Mouse (Mus musculus) urinary bladder, postnatal 36 days (tissue): ENCODE data around the gene Tmem178b.

Source experiments
- DNase-seq, 2 experiments: peaks; one replicate each; pipeline ENCODE4 v3.0.0; 2022; ENCODE audit warnings: low spot score in 2 of 2, mixed read lengths in 1 of 2

Tmem178b gene

GRCm38 (mm10) chr6:40161381-40161780, 288.3 kb downstream of the Tmem178b start:
- DNase-seq = no peak

GRCm38 (mm10) chr6:40173559-40173958, 300.5 kb downstream of the Tmem178b start:
- DNase-seq = no peak

- no peak for DNase-seq
Observed at GRCm38 (mm10) chr6:40177870-40178269, 304.8 kb downstream of the Tmem178b start.

GRCm38 (mm10) chr6:40180551-40180950, 307.5 kb downstream of the Tmem178b start:
- no peak for DNase-seq

GRCm38 (mm10) chr6:40200661-40201060, 327.6 kb downstream of the Tmem178b start:
- no peak for DNase-seq

- DNase-seq = no peak
Observed at GRCm38 (mm10) chr6:40202602-40203001, 329.5 kb downstream of the Tmem178b start.

- DNase-seq = no peak
Observed at GRCm38 (mm10) chr6:40205380-40205779, 332.3 kb downstream of the Tmem178b start.

GRCm38 (mm10) chr6:40208014-40208413, 334.9 kb downstream of the Tmem178b start:
- DNase-seq = no peak

GRCm38 (mm10) chr6:40209172-40209571, 336.1 kb downstream of the Tmem178b start:
- DNase-seq = no peak

GRCm38 (mm10) chr6:40217154-40217553, 344.1 kb downstream of the Tmem178b start:
- no peak for DNase-seq

- no peak for DNase-seq
Observed at GRCm38 (mm10) chr6:40217651-40218050, 344.6 kb downstream of the Tmem178b start.

- DNase-seq = no peak
Observed at GRCm38 (mm10) chr6:40220634-40221120, 347.6 kb downstream of the Tmem178b start.

- DNase-seq = no peak
Observed at GRCm38 (mm10) chr6:40225585-40226280, 352.7 kb downstream of the Tmem178b start.

GRCm38 (mm10) chr6:40228981-40229380, 355.9 kb downstream of the Tmem178b start:
- DNase-seq = no peak

GRCm38 (mm10) chr6:40229985-40230384, 356.9 kb downstream of the Tmem178b start:
- DNase-seq = no peak

- no peak for DNase-seq
Observed at GRCm38 (mm10) chr6:40234066-40234465, 361.0 kb downstream of the Tmem178b start.

GRCm38 (mm10) chr6:40235793-40236470, 362.9 kb downstream of the Tmem178b start:
- peak; percentile 68 to 71 for DNase-seq

- peak; percentile 5 to 8 for DNase-seq
Observed at GRCm38 (mm10) chr6:40236841-40237765, 364.0 kb downstream of the Tmem178b start.

GRCm38 (mm10) chr6:40238857-40239256, 365.8 kb downstream of the Tmem178b start:
- no peak for DNase-seq

GRCm38 (mm10) chr6:40240671-40241070, 367.6 kb downstream of the Tmem178b start:
- no peak for DNase-seq

- DNase-seq = no peak
Observed at GRCm38 (mm10) chr6:40247398-40247946, 374.4 kb downstream of the Tmem178b start.

- no peak for DNase-seq
Observed at GRCm38 (mm10) chr6:40249939-40250338, 376.9 kb downstream of the Tmem178b start.
